12 mouse cellular contexts compared by ENCODE assay signal in the genomic region with DNA sequence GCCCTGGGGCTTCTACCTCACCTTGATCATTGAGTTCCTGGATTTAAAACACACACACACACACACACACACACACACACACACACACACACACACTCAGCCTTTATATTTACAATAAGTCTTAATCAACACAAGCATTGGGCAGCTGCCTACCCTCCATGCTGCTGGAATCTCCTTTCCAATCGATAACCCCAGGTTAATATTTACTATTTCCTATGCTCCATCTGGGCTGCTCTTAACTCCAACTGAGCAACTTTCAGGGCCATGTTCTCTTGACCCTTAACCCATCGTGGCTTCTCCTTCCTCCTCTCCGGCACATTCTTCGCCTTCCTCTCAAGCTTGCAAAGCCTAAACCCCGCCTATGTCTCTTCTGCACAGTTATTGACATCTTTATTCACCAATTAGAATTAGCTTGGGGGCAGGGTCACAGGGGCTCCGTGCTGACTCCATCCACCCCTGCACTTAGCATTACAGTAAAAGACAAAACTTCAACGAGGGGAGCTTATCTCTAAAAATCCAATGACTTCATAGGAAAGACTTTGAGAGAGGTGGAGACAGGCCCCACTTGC. TPM values are rescaled to one million over a fixed set of nuclear protein-coding genes. Genes with fewer than 3 reads are reported as not detected.
"Had no signal": no experiment of that assay in that cellular context is flagged by ENCODE, and none has a peak within 500 bp of the region (broad histone marks: within the 10 kb centered on the region; RNA-seq: fewer than 3 reads in every experiment).

No protein-coding gene starts in this region.

- H3K4me1 ChIP-seq: limb, embryonic 15.5 days; lung, embryonic 15.5 days; megakaryocyte, embryonic 14.5 days had no signal

- H3K4me3 ChIP-seq: limb, embryonic 15.5 days; lung, embryonic 15.5 days; megakaryocyte, embryonic 14.5 days had no signal

- H3K9me3 ChIP-seq: limb, embryonic 15.5 days; lung, embryonic 15.5 days had no signal

- ATAC-seq: midbrain, embryonic 16.5 days had no signal

- H3K27me3 ChIP-seq: limb, embryonic 15.5 days; lung, embryonic 15.5 days; megakaryocyte, embryonic 14.5 days had no signal

- DNase-seq: kidney, adult 2 months; kidney, postnatal 25 days had no signal

- H3K4me2 ChIP-seq: hindbrain, embryonic 14.5 days; limb, embryonic 15.5 days; lung, embryonic 15.5 days; midbrain, embryonic 11.5 days had no signal

- H3K27ac ChIP-seq: hindbrain, embryonic 14.5 days; limb, embryonic 15.5 days; lung, embryonic 15.5 days; macrophage had no signal

- H3K36me3 ChIP-seq: limb, embryonic 15.5 days; lung, embryonic 15.5 days had no signal

- H3K9ac ChIP-seq: hindbrain, embryonic 14.5 days; limb, embryonic 15.5 days; lung, embryonic 15.5 days had no signal

RNA-seq across cellular contexts. Expression of gene Cxcl13, which starts 51.6 kb away (rescaled TPM):
- total RNA-seq: layer of hippocampus, postnatal 25 days; left cerebral cortex, postnatal 25 days had no signal
- polyA plus RNA-seq: limb, embryonic 11.5 days; macrophage; midbrain, embryonic 11.5 days had no signal
